Mouse (Mus musculus) intestine, embryonic 14.5 days (tissue): Measurements from ENCODE around the gene Eml3. TPM values are rescaled to one million over a fixed set of nuclear protein-coding genes. Genes with fewer than 3 reads are reported as not detected.
"Not testable (repeated sequence)": the region's sequence is repeated elsewhere in the genome, so short reads cannot be mapped to it uniquely, and the experiment has no call there.

ENCODE experiments used
- ATAC-seq: fragments of 200-750 bp; cut with Nextera tagmentation; replicated peaks from 2 replicates; pipeline ENCODE4 v1.8.0; 2017; ENCODE audit warnings: low read depth, moderate number of reproducible peaks, moderate TSS enrichment, moderate library complexity; ENCODE audit not compliant: low FRiP score, low TSS enrichment
- DNase-seq: peaks from one replicate; pipeline ENCODE4 v3.0.0-alpha.2; 2018; ENCODE audit warnings: low spot score
- H3K27ac ChIP-seq: fragments of 300-500 bp; sonication (generic); 2 replicates; pipeline ENCODE4 v1.5.1; 2014; ENCODE audit warnings: low read depth, mild to moderate bottlenecking, control low read depth
- H3K27me3 ChIP-seq: fragments of 300-500 bp; sonication (generic); replicated peaks from 2 replicates; pipeline ENCODE4 v1.6.1; 2014; ENCODE audit warnings: low read length, control low read depth; ENCODE audit not compliant: control insufficient read depth, insufficient read depth
- H3K36me3 ChIP-seq: fragments of 300-500 bp; sonication (generic); 2 replicates; pipeline ENCODE4 v1.6.1; 2014; ENCODE audit warnings: low read length, control low read depth; ENCODE audit not compliant: control insufficient read depth, insufficient read depth
- H3K4me1 ChIP-seq: fragments of 300-500 bp; sonication (generic); replicated peaks from 2 replicates; pipeline ENCODE4 v1.6.1; 2014; ENCODE audit warnings: low read length, control low read depth, mixed read lengths; ENCODE audit not compliant: control insufficient read depth, insufficient read depth
- H3K4me2 ChIP-seq: fragments of 300-500 bp; sonication (generic); 2 replicates; pipeline ENCODE4 v1.6.1; 2014; ENCODE audit warnings: low read length
- H3K4me3 ChIP-seq: fragments of 300-500 bp; sonication (generic); 2 replicates; pipeline ENCODE4 v1.5.1; 2014; ENCODE audit warnings: low read depth, low read length, control low read depth, mixed read lengths
- H3K9ac ChIP-seq: fragments of 300-500 bp; sonication (generic); 2 replicates; pipeline ENCODE4 v1.6.1; 2014; ENCODE audit warnings: mild to moderate bottlenecking, low read length
- H3K9me3 ChIP-seq: fragments of 300-500 bp; sonication (generic); 2 replicates; pipeline ENCODE4 v1.6.1; 2016; ENCODE audit warnings: low read length, control low read depth; ENCODE audit not compliant: control insufficient read depth
- WGBS: fragments of 180-500 bp; shearing (Covaris S2); extraction: QIAGEN DNeasy Blood & Tissue Kit; methylation state at CpG from one replicate; pipeline ENCODE4 v1.1.7; 2014; 5-methylcytosine and 5-hydroxymethylcytosine counted together
- polyA plus RNA-seq: library from polyadenylated mRNA; unstranded; fragments of >200 nt; fragmentation: Nextera tagmentation; extraction: Ambion mirVana; gene quantifications from 2 replicates; pipeline ENCODE4 v1.2.1, GENCODE M21; 2014

The Eml3 gene
- polyA plus RNA-seq, 1 experiment from 2014 or later, result 16.8 TPM

DNA sequence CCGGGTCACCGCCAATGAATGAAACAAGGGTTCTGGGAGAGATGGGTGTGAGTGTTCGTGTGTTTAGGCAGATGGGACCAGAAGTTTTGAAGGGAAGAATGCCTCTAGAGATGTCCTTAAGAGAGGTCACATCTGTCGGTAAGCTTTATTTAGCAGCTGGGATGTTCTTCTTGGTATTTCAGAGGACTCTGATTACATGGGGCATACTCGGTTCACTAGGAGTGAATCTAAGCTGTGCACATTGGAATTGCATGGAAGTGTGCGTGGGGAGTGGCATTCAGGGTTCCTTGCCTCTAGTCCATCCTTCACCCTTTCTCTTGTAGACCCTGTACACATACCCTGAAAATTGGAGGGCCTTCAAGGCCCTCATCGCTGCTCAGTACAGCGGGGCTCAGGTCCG is 38.5 kb downstream of the Eml3 start:
- no peaks in the 10 kb centered on the region for H3K27me3 ChIP-seq
- peak overlapping the region; percentile 98 for H3K9ac ChIP-seq
- peak overlapping the region; percentile 93 for H3K4me3 ChIP-seq
- peak overlapping the region; percentile 73 for H3K4me2 ChIP-seq
- 7% methylated on average over 9 of the region's 9 CpGs for WGBS
- peaks cover 15% of the 10 kb centered on the region for H3K4me1 ChIP-seq
- H3K27ac ChIP-seq, result peak overlapping the region; percentile 78
- DNase-seq (no peak), ATAC-seq (no peak)
- H3K36me3 ChIP-seq, result peaks cover 77% of the 10 kb centered on the region
- H3K9me3 ChIP-seq, result no peaks in the 10 kb centered on the region

DNA sequence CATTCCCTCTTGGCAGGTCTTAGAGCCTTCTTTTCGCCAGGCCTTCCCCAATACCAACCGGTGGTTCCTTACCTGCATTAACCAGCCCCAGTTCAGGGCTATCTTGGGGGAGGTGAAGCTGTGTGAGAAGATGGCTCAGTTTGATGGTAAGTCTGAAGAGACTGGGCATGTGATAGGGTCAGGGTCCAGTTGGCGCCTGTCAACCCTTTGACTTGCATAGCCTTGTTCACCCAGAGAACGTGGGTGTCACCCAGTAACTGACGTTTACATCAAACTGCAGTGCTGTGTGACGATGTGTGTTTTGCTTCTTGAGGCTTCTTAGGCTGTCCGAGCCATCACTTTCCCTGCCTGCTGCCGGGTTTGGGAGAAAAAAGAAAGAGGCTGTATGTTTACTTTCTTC is 43.1 kb downstream of the Eml3 start:
- H3K4me1 ChIP-seq, result peaks cover 12% of the 10 kb centered on the region
- not testable (repeated sequence) for H3K27me3 ChIP-seq, ATAC-seq, DNase-seq, H3K27ac ChIP-seq, H3K9me3 ChIP-seq, H3K4me2 ChIP-seq, H3K4me3 ChIP-seq, H3K9ac ChIP-seq
- WGBS, result 87% methylated on average over 8 of the region's 8 CpGs
- peaks cover 89% of the 10 kb centered on the region for H3K36me3 ChIP-seq

DNA sequence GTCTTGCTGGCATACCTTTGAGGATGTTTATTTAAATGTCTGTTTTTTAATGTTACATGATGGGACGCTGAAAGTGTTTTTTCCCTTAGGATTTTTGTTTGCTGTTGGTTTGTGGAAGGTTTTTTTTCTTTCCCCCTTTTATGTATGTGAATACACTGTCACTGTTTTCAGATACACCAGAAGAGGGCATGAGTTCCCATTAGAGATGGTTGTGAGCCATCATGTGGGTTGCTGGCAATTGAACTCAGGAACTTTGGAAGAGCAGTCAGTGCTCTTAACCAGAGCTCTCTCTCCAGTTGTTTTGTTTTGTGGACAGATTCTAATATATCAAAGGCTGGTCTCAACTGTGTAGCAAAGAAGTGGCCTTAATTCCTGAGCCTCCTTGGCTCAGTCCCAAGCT is 45.3 kb downstream of the Eml3 start:
- Histone ChIP-seq H3K9ac (no peak overlapping the region), H3K4me3 (no peak overlapping the region), H3K27me3 (no peaks in the 10 kb centered on the region), H3K4me2 (no peak overlapping the region), H3K9me3 (no peaks in the 10 kb centered on the region), H3K27ac (no peak overlapping the region), H3K36me3 (peaks cover 98% of the 10 kb centered on the region), H3K4me1 (0 out of 2 replicates have a peak, but pooled peaks cover 4% of the 10 kb centered on the region)
- no peak for DNase-seq
- 75% methylated on average over 1 of the region's 1 CpGs for WGBS
- no peak for ATAC-seq

DNA sequence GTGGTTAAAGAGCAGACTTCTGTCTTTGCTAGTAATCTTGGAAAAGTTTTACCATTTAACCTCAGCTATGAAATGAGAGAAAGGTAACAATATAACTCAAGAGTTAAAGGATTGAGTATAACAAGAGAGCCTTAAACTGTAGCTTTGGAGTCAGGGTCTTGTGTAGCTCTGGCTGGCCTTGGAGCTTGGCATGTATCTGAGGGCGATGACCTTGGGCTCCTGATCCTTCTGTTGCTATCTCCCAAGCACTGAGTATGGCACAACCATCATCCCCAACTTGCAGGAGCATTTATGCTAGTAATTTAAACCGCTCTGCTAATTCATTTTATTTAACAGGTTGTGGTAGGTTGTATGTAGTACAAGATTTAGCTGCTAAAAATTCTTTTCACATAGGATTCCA is 46.1 kb downstream of the Eml3 start:
- WGBS, result 98% methylated on average over 2 of the region's 2 CpGs
- 0 out of 2 replicates have a peak, but pooled peaks cover 4% of the 10 kb centered on the region for H3K4me1 ChIP-seq
- ATAC-seq (no peak), DNase-seq (no peak)
- H3K27me3 ChIP-seq, result no peaks in the 10 kb centered on the region
- H3K4me2 ChIP-seq, result no peak overlapping the region
- H3K9me3 ChIP-seq, result no peaks in the 10 kb centered on the region
- H3K27ac ChIP-seq, result no peak overlapping the region
- H3K9ac ChIP-seq, result no peak overlapping the region
- no peak overlapping the region for H3K4me3 ChIP-seq
- peaks cover 98% of the 10 kb centered on the region for H3K36me3 ChIP-seq

DNA sequence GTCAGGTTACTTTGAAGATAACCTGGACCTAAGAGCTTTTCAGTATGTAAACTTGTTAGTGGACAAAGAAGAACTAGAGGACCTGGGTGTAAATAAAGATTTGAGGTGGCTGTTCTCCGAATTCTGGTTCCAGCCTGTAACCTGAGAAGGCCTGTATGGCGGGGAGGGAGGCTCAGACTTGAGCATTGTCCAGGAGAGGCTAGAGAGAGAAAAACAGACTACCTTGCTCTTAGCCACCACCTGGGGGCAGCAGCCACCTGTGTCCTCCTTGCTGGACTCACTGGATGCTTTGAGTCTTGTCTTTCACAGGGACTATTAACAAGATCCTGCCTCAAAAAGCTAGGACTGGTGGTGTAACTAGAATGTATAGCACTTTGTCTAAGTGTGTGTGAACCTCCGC is 47.2 kb downstream of the Eml3 start:
- WGBS, result 40% methylated on average over 3 of the region's 3 CpGs
- H3K4me1 ChIP-seq, result peaks cover 6% of the 10 kb centered on the region; the same call in 1 of the 2 replicates

DNA sequence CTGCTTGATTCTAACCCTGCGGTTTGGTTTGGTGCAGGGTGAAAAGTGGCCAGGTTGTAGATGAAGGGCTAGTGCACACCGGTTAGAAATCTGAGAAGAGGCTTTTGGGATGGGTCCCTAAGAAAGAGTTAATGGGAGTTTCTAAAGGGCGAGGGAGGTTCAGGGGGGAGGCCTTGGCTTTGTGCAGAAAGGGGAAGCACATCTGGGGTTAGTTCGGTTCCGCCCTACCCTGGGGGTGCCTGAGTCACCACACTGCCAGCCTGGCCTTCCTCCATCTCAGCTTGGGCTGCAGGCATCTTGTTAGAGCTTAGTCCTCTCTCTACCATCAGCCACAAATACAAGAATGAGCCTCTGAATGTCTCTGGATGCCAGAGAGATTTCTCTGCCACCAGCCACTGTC is 51.4 kb downstream of the Eml3 start:
- WGBS, result 53% methylated on average over 5 of the region's 5 CpGs
- peaks cover 50% of the 10 kb centered on the region for H3K36me3 ChIP-seq
- no peak overlapping the region for H3K4me2 ChIP-seq
- DNase-seq (no peak), ATAC-seq (no peak)
- H3K9me3 ChIP-seq, result no peaks in the 10 kb centered on the region
- H3K27me3 ChIP-seq, result no peaks in the 10 kb centered on the region
- H3K4me1 ChIP-seq, result peaks cover 46% of the 10 kb centered on the region
- H3K4me3 ChIP-seq, result no peak overlapping the region
- H3K9ac ChIP-seq, result no peak overlapping the region
- H3K27ac ChIP-seq, result no peak overlapping the region

More for the DNA sequence above, 47.2 kb downstream of the Eml3 start:
- Histone ChIP-seq H3K4me3 (no peak overlapping the region), H3K4me2 (no peak overlapping the region), H3K9ac (no peak overlapping the region), H3K36me3 (peaks cover 93% of the 10 kb centered on the region), H3K27me3 (no peaks in the 10 kb centered on the region), H3K9me3 (no peaks in the 10 kb centered on the region), H3K27ac (no peak overlapping the region)
- ATAC-seq (peak; percentile 67; the same call in 1 of the 2 replicates), DNase-seq (no peak)

DNA sequence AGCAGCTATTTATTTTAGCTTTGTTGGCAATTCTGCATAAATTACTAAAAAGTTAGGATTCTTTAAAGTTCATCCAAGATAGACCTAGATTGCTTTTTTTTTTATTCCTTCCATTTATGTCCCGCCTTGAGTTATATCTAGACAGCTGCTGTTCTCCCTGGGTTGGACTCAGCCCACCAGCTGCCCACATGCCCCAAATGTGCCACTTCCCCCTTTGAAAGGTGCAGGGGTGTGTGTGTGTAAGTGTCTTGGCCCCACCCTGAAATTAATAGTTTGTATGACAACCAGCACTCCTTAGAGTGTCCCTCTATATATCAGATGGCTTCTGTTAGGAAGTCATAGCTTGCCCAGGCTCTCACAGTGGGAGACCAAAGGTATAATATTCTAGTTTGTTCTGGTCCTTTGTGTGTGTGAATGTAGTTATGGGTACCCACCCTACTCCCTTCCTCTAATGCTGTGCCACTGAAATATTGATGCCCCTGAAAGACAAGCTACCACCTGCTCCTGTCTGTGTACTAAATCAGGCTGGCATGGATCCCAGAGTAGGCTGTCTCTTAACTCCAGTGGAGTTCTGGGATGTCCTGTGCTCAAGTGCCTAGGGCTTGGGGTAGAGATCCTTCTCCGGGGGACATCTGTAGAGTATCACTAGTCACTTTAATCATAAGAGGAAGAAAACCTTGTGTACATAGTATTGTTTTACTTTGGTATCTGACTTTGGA is 52.3 kb downstream of the Eml3 start:
- H3K4me2 ChIP-seq, result no peak overlapping the region
- no peak for ATAC-seq
- 83% methylated on average over 2 of the region's 2 CpGs for WGBS

DNA sequence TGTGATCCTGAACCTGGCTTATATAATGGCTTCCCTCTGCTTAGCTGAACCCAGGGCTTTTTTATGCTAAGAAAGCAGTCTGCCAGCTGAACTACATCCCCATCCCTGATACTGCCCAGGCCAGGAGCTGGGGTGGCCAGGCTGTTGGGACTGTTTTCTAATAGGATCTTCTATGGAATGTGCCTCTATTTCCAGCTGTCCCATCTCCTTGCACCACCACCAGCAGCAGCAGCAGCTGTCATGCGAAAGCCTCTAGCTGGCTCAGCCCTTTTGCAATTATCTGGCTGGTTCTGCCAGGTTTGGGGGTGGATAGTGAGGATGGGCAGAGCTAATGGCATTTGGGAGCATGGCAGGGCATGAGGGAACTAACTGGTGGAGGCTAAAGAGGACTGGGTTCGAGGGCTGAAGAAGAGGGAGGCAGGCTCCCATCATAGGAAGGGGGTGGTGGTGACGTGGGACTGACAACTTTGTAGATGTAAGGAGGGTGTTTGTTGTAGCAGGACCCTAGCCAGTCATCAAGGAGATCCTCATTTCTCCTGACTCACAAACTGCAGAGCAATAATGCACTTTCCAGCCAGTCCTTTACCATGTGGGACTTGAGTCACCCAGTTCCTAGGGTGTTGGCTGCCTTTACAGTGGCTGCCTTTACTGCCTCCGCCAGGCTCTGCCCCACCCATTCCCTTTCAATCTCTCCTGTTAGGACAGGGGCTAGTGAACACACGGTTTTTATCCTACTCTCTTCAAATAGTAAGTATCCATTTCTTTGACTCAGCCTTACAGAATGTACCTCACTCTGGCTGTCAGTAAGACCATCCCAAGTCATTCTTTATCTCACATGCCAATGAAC is 53.2 kb downstream of the Eml3 start:
- no peak for DNase-seq
- no peaks in the 10 kb centered on the region for H3K27me3 ChIP-seq
- ATAC-seq, result 0 out of 2 replicates have a peak, but pooled peaks have one; percentile 28
- H3K4me3 ChIP-seq, result no peak overlapping the region
- H3K27ac ChIP-seq, result peak overlapping the region; percentile 79
- H3K4me2 ChIP-seq, result no peak overlapping the region
- no peaks in the 10 kb centered on the region for H3K9me3 ChIP-seq
- no peak overlapping the region for H3K9ac ChIP-seq
- H3K36me3 ChIP-seq, result peaks cover 35% of the 10 kb centered on the region
- peaks cover 43% of the 10 kb centered on the region for H3K4me1 ChIP-seq
- 48% methylated on average over 5 of the region's 5 CpGs for WGBS

More for the DNA sequence above, 52.3 kb downstream of the Eml3 start:
- Histone ChIP-seq H3K27me3 (no peaks in the 10 kb centered on the region), H3K4me3 (no peak overlapping the region), H3K36me3 (peaks cover 44% of the 10 kb centered on the region), H3K27ac (no peak overlapping the region), H3K9ac (no peak overlapping the region), H3K9me3 (no peaks in the 10 kb centered on the region), H3K4me1 (peaks cover 43% of the 10 kb centered on the region)
- DNase-seq, result no peak
